Mouse (Mus musculus): ENCODE data around the gene Parvb. TPM values are rescaled to one million over a fixed set of nuclear protein-coding genes. Genes with fewer than 3 reads are reported as not detected.

The Parvb gene
- total and polyA plus RNA-seq, 3 experiments = 4.8 to 58.0 TPM; not detected in 1

DNA sequence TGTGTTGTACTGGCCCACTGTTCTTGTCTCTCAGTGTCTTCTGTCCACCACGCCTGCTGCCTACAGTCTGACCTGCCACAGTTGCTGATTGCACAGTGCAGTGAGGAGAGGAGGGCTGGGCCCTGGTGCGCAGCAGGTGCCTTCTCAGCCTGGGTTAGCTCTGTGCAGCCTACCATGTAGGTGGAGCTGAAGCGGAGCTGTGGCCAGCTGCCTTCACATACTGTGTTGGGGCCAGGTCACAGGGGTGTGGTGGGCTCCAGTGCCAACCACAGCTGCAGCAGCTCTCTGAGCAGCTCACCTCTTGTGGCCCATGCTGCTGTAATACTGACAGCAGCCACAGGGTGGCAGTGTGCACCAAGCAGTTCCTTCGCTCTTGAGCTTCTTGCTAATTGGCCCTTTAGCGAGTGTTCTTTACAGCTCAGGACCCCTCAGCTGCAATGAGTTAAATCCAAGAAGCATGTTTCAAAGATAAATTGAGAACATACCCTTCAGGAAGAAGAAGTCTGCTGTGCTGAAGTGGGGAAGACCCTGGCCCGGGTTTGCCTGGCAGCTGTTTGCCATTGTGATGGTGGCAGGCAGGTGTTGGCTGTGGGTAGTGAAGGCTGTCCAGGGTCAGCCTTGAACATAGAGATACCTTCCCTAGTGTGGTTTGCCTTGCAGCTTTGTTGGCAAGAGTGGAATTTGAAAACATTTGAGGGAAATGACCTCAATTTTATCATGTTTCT, 19.6 kb upstream of the Parvb start:
- H3K27ac ChIP-seq (ENCODE audit: control insufficient read depth, low read depth, low read length) = no peak overlapping the region
- H3K36me3 ChIP-seq (ENCODE audit: control insufficient read depth in 1 of 2, insufficient read depth in 2 of 2, low read length in 2 of 2) = peaks cover 0 to 25% of the 10 kb centered on the region in 2 experiments; a peak in 2 of 4 replicates
- no peaks in the 10 kb centered on the region for H3K79me2 ChIP-seq (ENCODE audit: control insufficient read depth, insufficient read depth, low read length, poor library complexity)
- H3K4me1 ChIP-seq (ENCODE audit: control insufficient read depth in 1 of 2, insufficient read depth in 2 of 2, low read length in 2 of 2) = peaks cover 9 to 26% of the 10 kb centered on the region in 2 experiments
- TF ChIP-seq CTCF (IDR thresholded peaks at IDR 0.05 in 2 of 3, conservative IDR thresholded peaks at IDR 0.05 in 1 of 3; ENCODE audit: control insufficient read depth in 1 of 3, insufficient read depth in 1 of 3, low read depth in 2 of 3, low read length in 3 of 3, poor library complexity in 1 of 3, severe bottlenecking in 1 of 3) = peak; percentile 91 to 98 (median 93)
- TF ChIP-seq BHLHE40 (IDR thresholded peaks at IDR 0.05; ENCODE audit: borderline replicate concordance, low read depth, low read length) = no peak
- TF ChIP-seq MYC (IDR thresholded peaks at IDR 0.05; ENCODE audit: low read depth, low read length) = 0 out of 2 replicates have a peak, but pooled peaks have one; percentile 15
- TF ChIP-seq SMC3 (IDR thresholded peaks at IDR 0.05; ENCODE audit: low read depth, low read length) = peak; percentile 76
- TF ChIP-seq ZC3H11A (IDR thresholded peaks at IDR 0.05; ENCODE audit: low read depth, low read length) = peak; percentile 69
- peak; percentile 87 for TF ChIP-seq RAD21 (IDR thresholded peaks at IDR 0.05; ENCODE audit: low read depth, low read length)
- no peaks in the 10 kb centered on the region for H3K27me3 ChIP-seq (ENCODE audit: control insufficient read depth in 1 of 2, insufficient read depth in 2 of 2, low read length in 2 of 2)
- no peak overlapping the region for H3K9ac ChIP-seq (ENCODE audit: control insufficient read depth, low read depth, low read length, poor library complexity, severe bottlenecking)
- DNase-seq (ENCODE audit: low read depth, low spot score) = peak; percentile 84
- H3K4me3 ChIP-seq (ENCODE audit: control insufficient read depth in 1 of 2, insufficient read depth in 1 of 2, low read depth in 2 of 2, low read length in 2 of 2) = no peak overlapping the region
- H3K9me3 ChIP-seq (replicated peaks; ENCODE audit: insufficient read depth, low read length) = no peaks in the 10 kb centered on the region

DNA sequence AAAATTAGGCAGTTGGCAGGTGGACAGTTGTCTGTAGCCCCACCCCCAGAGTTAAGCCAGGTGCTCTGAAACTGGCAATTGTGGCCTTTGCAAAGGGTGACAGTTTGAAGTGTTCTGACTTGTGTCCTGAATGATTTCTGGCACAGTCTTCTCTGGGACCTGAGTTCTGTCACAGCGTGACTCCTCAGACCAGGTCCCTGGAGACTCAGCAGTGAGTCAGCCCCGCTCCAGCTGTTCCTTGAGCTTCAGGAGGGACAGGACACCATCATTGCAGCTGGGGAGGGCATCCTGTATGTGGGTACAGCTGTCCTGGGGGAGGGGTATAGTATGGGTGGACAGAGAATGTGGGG, 19.1 kb upstream of the Parvb start:
- no peaks in the 10 kb centered on the region for H3K79me2 ChIP-seq (ENCODE audit: control insufficient read depth, insufficient read depth, low read length, poor library complexity)
- no peak for DNase-seq (ENCODE audit: low read depth, low spot score)
- H3K4me1 ChIP-seq (ENCODE audit: control insufficient read depth in 1 of 2, insufficient read depth in 2 of 2, low read length in 2 of 2) = peaks cover 8 to 24% of the 10 kb centered on the region in 2 experiments
- no peak overlapping the region for H3K27ac ChIP-seq (ENCODE audit: control insufficient read depth, low read depth, low read length)
- H3K9me3 ChIP-seq (replicated peaks; ENCODE audit: insufficient read depth, low read length) = no peaks in the 10 kb centered on the region
- no peak overlapping the region for H3K9ac ChIP-seq (ENCODE audit: control insufficient read depth, low read depth, low read length, poor library complexity, severe bottlenecking)
- H3K36me3 ChIP-seq (ENCODE audit: control insufficient read depth in 1 of 2, insufficient read depth in 2 of 2, low read length in 2 of 2) = peaks cover 0 to 22% of the 10 kb centered on the region in 2 experiments; a peak in 2 of 4 replicates
- no peaks in the 10 kb centered on the region for H3K27me3 ChIP-seq (ENCODE audit: control insufficient read depth in 1 of 2, insufficient read depth in 2 of 2, low read length in 2 of 2)
- H3K4me3 ChIP-seq (ENCODE audit: control insufficient read depth in 1 of 2, insufficient read depth in 1 of 2, low read depth in 2 of 2, low read length in 2 of 2) = no peak overlapping the region
- no peak for TF ChIP-seq EP300 (IDR thresholded peaks at IDR 0.05; ENCODE audit: low read depth in 1 of 2, low read length in 2 of 2)
- no peak for TF ChIP-seq HCFC1 (IDR thresholded peaks at IDR 0.05; ENCODE audit: low read depth, low read length)
- TF ChIP-seq UBTF (IDR thresholded peaks at IDR 0.05; ENCODE audit: borderline replicate concordance, insufficient read depth, low read depth, low read length) = no peak
- TF ChIP-seq NELFE (IDR thresholded peaks at IDR 0.05; ENCODE audit: low read depth, low read length) = no peak
- no peak for TF ChIP-seq CTCF (IDR thresholded peaks at IDR 0.05 in 2 of 3, conservative IDR thresholded peaks at IDR 0.05 in 1 of 3; ENCODE audit: control insufficient read depth in 1 of 3, insufficient read depth in 1 of 3, low read depth in 2 of 3, low read length in 3 of 3, poor library complexity in 1 of 3, severe bottlenecking in 1 of 3)
- TF ChIP-seq CHD2 (IDR thresholded peaks at IDR 0.05; ENCODE audit: low read length) = no peak
- no peak for TF ChIP-seq MAZ (IDR thresholded peaks at IDR 0.05; ENCODE audit: low read depth, low read length)
- TF ChIP-seq GATA1 (IDR thresholded peaks at IDR 0.05; ENCODE audit: low read depth, low read length) = no peak
- TF ChIP-seq USF1 (IDR thresholded peaks at IDR 0.05; ENCODE audit: low read depth, low read length) = no peak
- TF ChIP-seq MAFK (IDR thresholded peaks at IDR 0.05; ENCODE audit: borderline replicate concordance, low read depth, low read length) = no peak
- TF ChIP-seq ZKSCAN1 (IDR thresholded peaks at IDR 0.05; ENCODE audit: low read depth, low read length) = no peak

Data from MEL (cell line).